Mouse (Mus musculus) testis, adult 2 months (tissue): ENCODE measurements around the gene Arid1b. TPM values are rescaled to one million over a fixed set of nuclear protein-coding genes. Genes with fewer than 3 reads are reported as not detected.
A peak's percentile ranks its signal among the peaks of the same experiment; 100 is the strongest.

Source experiments
- H3K27ac ChIP-seq: fragments of 200-500 bp; 2 replicates; pipeline ENCODE4 v1.5.1; 2012; ENCODE audit warnings: low read depth, low read length; ENCODE audit not compliant: control insufficient read depth, insufficient read depth
- H3K27me3 ChIP-seq: fragments of 200-500 bp; 2 replicates; pipeline ENCODE4 v1.6.1; 2012; ENCODE audit warnings: mild to moderate bottlenecking, low read length, moderate library complexity; ENCODE audit not compliant: control insufficient read depth, insufficient read depth
- H3K36me3 ChIP-seq: fragments of 200-500 bp; 2 replicates; pipeline ENCODE4 v1.6.1; 2012; ENCODE audit warnings: mild to moderate bottlenecking, low read length; ENCODE audit not compliant: control insufficient read depth, insufficient read depth
- H3K4me1 ChIP-seq: fragments of 200-500 bp; 2 replicates; pipeline ENCODE4 v1.6.1; 2012; ENCODE audit warnings: low read length; ENCODE audit not compliant: control insufficient read depth, insufficient read depth
- H3K4me3 ChIP-seq: fragments of 200-500 bp; 2 replicates; pipeline ENCODE4 v1.5.1; 2012; ENCODE audit warnings: low read depth, mild to moderate bottlenecking, low read length, moderate library complexity, mixed read lengths; ENCODE audit not compliant: control insufficient read depth
- CTCF ChIP-seq: fragments of 200-500 bp; IDR thresholded peaks from 2 replicates; pipeline ENCODE4 v1.5.1; 2012; ENCODE audit warnings: low read depth, mild to moderate bottlenecking, inconsistent platforms, low read length, moderate library complexity; ENCODE audit not compliant: control insufficient read depth, insufficient read depth, insufficient replicate concordance
- POLR2A ChIP-seq: fragments of 200-500 bp; IDR thresholded peaks from 2 replicates; pipeline ENCODE4 v1.6.1; 2012; ENCODE audit warnings: low read depth, mild to moderate bottlenecking, inconsistent platforms, low read length, moderate library complexity; ENCODE audit not compliant: control insufficient read depth
- polyA plus RNA-seq: library from polyadenylated mRNA; depleted of rRNA; stranded (reverse); fragments of >200 nt; gene quantifications from 2 replicates; pipeline ENCODE4 v1.2.3, GENCODE M21; 2012

Gene Arid1b
- polyA plus RNA-seq, 1 experiment: 5.2 TPM

DNA sequence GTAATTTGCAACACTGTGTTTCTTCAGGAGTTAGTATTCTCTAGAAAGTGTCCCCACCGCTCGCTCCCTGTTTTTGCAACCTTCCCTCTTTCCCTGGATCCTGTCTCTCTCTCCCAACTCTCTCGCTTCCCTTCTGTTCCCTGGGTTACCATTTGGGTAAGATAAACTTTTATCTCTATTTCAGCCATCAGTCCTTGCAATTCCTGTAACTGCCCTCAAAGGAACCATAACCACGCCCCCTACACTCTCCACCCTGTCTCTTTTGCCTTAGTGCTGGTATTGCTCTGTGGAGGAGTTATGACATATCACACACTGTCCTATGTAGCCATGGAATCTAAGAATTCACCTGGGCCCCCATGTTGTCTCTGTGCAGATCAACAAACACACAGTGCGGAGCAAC, 11.3 kb upstream of the Arid1b start:
- Histone ChIP-seq H3K36me3 (no peaks in the 10 kb centered on the region), H3K4me3 (no peak overlapping the region), H3K27me3 (no peaks in the 10 kb centered on the region), H3K4me1 (no peaks in the 10 kb centered on the region), H3K27ac (0 out of 2 replicates have a peak overlapping the region, but pooled peaks have one; percentile 36)
- no peak for TF ChIP-seq CTCF
- no peak for TF ChIP-seq POLR2A

DNA sequence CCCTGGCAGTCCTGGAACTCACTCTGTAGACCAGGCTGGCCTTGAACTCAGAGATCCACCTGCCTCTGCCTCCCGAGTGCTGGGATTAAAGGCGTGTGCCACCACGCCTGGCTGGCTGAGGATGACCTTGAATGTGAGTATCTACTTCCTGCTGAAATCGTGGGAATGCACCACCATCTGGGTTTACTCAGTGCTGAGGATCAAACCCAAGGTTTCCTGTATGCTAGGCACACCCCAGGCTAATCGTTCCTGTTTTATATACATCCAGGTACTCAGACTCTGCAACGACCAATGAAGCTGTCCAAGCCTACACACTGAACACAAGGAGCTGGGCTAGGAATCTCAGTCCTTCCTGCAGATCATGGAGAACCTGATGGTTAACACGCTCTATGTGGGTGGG, 9.4 kb upstream of the Arid1b start:
- TF ChIP-seq POLR2A (no peak), CTCF (no peak)
- Histone ChIP-seq H3K4me3 (no peak overlapping the region), H3K36me3 (no peaks in the 10 kb centered on the region), H3K27me3 (no peaks in the 10 kb centered on the region), H3K27ac (no peak overlapping the region), H3K4me1 (no peaks in the 10 kb centered on the region)

DNA sequence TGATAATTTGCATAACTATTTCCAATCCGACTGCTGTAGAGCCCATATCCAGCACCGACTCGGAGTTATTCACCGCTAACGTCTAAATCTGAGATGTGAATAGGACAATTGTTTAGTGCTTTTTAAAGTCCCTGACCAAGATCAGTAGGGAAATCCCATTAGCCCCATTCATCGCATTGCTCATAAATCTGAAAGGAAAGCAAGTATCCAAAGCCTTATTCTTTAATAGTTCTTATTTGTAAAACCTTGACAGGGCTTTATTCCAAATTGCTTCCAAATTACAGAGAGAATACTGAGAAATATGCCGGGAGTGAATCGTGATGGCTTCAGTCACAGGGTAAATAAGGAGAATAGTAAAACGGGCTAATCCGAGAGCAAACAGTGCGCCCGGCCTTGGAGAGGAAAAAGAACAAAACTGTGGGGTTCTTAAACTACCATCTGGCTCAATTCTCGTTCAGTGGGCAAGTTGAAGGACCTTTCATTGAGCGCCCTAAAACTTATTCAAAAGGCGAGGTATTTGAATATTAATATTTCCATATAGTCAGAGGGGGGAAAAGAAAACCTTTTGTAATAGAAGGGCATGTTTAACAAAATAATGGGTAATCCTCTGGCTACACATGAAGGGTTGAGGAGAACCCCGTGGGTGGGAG, 3.1 kb upstream of the Arid1b start:
- Histone ChIP-seq H3K4me1 (peaks cover 2% of the 10 kb centered on the region; the same call in 1 of the 2 replicates), H3K27me3 (0 out of 2 replicates have a peak, but pooled peaks cover 2% of the 10 kb centered on the region), H3K36me3 (no peaks in the 10 kb centered on the region), H3K27ac (no peak overlapping the region), H3K4me3 (no peak overlapping the region)
- no peak for TF ChIP-seq POLR2A
- TF ChIP-seq CTCF: no peak

DNA sequence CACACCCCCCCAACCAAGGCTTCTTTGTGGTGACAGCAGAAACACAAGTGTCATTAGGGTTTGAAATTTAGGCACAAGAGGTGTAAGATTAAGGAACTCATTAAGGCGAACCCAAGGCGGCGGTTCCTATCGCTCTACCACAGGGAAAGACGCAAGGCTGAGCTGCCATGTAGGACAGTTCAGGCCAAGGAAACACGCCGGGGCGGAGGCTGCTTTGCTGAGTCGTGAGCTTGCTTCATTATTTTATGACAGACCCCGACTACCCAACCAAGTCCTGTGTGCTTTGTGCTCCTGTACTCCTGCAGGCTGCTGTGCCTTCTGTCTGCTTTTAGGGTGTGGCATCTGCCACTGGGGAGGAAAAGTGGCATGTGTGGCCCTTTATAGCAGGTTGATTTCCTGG, 2.5 kb upstream of the Arid1b start:
- H3K4me1 ChIP-seq: peaks cover 2% of the 10 kb centered on the region; the same call in 1 of the 2 replicates
- 0 out of 2 replicates have a peak, but pooled peaks cover 2% of the 10 kb centered on the region for H3K27me3 ChIP-seq
- H3K4me3 ChIP-seq: no peak overlapping the region
- TF ChIP-seq POLR2A (no peak), CTCF (no peak)
- H3K36me3 ChIP-seq: no peaks in the 10 kb centered on the region
- no peak overlapping the region for H3K27ac ChIP-seq

DNA sequence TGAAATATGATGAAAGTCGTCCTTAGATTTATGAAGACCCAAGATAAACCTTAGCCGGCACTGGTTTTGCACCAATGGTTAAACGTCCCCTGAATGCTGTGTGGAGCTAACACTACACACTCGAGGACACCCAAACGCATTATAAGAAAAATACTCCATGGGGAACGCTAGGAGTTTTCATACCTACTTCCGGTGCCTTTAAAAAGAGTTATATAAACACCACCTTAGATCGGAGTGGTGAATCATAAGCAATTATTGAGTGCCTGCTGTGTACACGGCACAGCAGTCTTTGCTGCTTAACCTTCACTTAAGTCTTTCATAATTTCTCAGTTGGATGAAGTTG, 664 bp upstream of the Arid1b start:
- TF ChIP-seq CTCF (no peak), POLR2A (no peak)
- Histone ChIP-seq H3K4me3 (peak overlapping the region; percentile 75; the same call in 1 of the 2 replicates), H3K27ac (peak overlapping the region; percentile 92), H3K36me3 (no peaks in the 10 kb centered on the region), H3K27me3 (0 out of 2 replicates have a peak, but pooled peaks cover 2% of the 10 kb centered on the region), H3K4me1 (peaks cover 2% of the 10 kb centered on the region)

DNA sequence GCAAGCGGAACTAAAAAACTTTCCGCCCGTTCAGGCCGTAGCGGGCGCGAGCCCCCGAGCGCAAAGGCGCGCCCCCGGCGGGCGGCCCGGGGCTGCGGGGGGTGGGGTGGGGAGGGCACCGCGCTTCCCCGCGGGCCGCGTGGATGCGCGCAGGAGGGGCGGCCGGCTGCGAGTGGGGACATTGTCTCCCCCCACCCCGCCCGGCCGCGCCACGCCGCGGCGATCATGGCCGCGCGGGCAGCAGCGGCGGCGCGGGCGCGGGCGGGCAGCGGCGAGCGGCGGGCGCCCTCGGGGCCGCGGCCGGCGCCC, 326 bp downstream of the Arid1b start:
- Histone ChIP-seq H3K36me3 (no peaks in the 10 kb centered on the region), H3K27ac (peak overlapping the region; percentile 91), H3K4me3 (peak overlapping the region; percentile 75), H3K4me1 (peaks cover 2% of the 10 kb centered on the region), H3K27me3 (0 out of 2 replicates have a peak, but pooled peaks cover 2% of the 10 kb centered on the region)
- no peak for TF ChIP-seq CTCF
- TF ChIP-seq POLR2A: no peak

DNA sequence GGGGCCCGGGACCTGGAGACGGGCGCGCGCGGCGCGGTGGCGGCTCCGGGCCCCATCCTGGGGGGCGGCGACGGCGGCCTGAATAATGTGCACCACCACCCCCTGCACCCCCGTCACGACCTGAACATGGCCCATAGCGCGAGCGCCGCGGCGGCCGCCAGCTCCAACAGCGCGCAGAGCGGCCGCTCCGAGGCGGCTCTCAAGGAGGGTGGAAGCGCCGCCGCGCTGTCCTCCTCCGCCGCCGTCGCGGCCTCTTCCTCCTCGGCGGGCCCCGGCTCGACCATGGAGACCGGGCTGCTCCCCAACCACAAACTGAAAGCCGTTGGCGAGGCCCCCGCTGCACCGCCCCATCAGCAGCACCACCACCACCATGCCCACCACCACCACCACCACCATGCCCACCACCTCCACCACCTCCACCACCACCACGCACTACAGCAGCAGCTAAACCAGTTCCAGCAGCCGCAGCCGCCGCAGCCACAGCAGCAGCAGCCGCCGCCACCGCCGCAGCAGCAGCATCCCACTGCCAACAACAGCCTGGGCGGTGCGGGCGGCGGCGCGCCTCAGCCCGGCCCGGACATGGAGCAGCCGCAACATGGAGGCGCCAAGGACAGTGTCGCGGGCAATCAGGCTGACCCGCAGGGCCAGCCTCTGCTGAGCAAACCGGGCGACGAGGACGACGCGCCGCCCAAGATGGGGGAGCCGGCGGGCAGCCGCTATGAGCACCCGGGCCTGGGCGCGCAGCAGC, 855 bp downstream of the Arid1b start:
- peak overlapping the region; percentile 89 for H3K27ac ChIP-seq
- H3K4me3 ChIP-seq: peak overlapping the region; percentile 75
- H3K4me1 ChIP-seq: peaks cover 2% of the 10 kb centered on the region
- no peaks in the 10 kb centered on the region for H3K36me3 ChIP-seq
- no peak for TF ChIP-seq POLR2A
- no peak for TF ChIP-seq CTCF
- 0 out of 2 replicates have a peak, but pooled peaks cover 2% of the 10 kb centered on the region for H3K27me3 ChIP-seq
